10 mouse cellular contexts compared by ENCODE assay signal in the genomic region with DNA sequence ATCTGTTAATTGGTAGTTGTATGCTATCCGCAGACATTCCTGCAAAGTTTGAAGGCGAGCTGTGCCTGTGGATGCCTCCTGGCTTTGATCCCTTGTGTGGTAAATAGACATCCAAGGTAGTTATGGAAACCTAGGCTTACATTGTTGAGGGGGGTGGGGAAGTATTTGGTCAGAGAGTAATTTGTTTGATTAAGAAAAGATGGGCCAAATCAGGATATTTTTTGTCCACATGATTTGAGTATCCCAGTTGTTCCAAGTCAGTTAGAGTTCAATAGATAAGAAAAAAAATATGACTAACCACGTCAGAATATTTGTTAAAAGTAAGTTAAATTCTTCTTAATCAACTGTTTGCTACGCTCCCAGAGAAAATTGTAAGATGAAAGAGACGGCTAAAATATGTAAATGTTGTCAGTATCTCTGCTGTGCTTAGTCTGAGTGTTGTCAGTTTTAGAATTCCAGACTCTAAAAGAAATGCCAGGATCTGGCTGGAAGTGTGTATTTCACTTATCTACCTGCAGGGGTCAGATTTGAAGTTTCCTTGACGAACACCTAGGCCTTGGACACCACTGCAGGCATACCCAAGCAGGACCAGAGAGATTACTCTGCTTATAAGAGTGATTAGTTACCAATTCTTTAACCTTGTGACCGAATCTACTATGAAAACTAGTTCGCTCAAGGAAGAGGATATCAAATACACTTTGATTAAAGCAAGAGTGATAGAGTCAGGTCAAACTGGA.
DNase-seq lines count a peak whose midpoint lies in the region; ATAC-seq and TF ChIP-seq lines count a peak whose summit lies in the region.
"Had no signal": no experiment of that assay in that cellular context is flagged by ENCODE, and none has a peak within 500 bp of the region (broad histone marks: within the 10 kb centered on the region; RNA-seq: fewer than 3 reads in every experiment).

No protein-coding gene starts in this region.

- WGBS in limb, embryonic 14.5 days = 54% methylated on average over 8 of the region's 8 CpGs
- 60% methylated on average over 8 of the region's 8 CpGs for WGBS in limb, embryonic 10.5 days
- WGBS in midbrain, postnatal 0 days = 33% methylated on average over 8 of the region's 8 CpGs

- H3K9ac ChIP-seq in limb, embryonic 14.5 days (ENCODE audit: low read depth, low read length, severe bottlenecking) = no peak overlapping the region
- no peak overlapping the region for H3K9ac ChIP-seq in midbrain, postnatal 0 days (replicated peaks; ENCODE audit: low read length, poor library complexity, severe bottlenecking)

- no peak for TF ChIP-seq POLR2A in limb, embryonic 14.5 days (IDR thresholded peaks at IDR 0.05; ENCODE audit: borderline replicate concordance, extremely low read depth, insufficient read depth, insufficient read length)

- H3K4me2 ChIP-seq in limb, embryonic 14.5 days (replicated peaks; ENCODE audit: low read depth, low read length, severe bottlenecking) = no peak overlapping the region
- no peak overlapping the region for H3K4me2 ChIP-seq in midbrain, postnatal 0 days (ENCODE audit: low read depth, low read length, poor library complexity, severe bottlenecking)

- DNase-seq in embryo, embryonic 10 days (ENCODE audit: low spot score) = peak; percentile 37
- DNase-seq in embryo, embryonic 9.5 days (ENCODE audit: extremely low spot score) = no peak
- DNase-seq in limb, embryonic 14.5 days (ENCODE audit: low spot score) = peak; percentile 20
- DNase-seq in limb, embryonic 10.5 days (ENCODE audit: low spot score) = no peak
- peak; percentile 43 for DNase-seq in R1 (ENCODE audit: low read depth, low spot score)
- DNase-seq in midbrain, postnatal 0 days (ENCODE audit: low spot score) = peak; percentile 38
- no peak for DNase-seq in gastrocnemius, adult 8-10 months (ENCODE audit: low spot score in 2 of 2)
- no peak for DNase-seq in frontal cortex, postnatal 36 days (ENCODE audit: low spot score in 2 of 2)
- DNase-seq: heart, postnatal 36 days had no signal

- no peaks in the 10 kb centered on the region for H3K36me3 ChIP-seq in limb, embryonic 14.5 days (ENCODE audit: control insufficient read depth, insufficient read depth, low read length)
- H3K36me3 ChIP-seq in limb, embryonic 10.5 days = no peaks in the 10 kb centered on the region
- H3K36me3 ChIP-seq in midbrain, postnatal 0 days (ENCODE audit: insufficient read depth, low read length) = no peaks in the 10 kb centered on the region
- H3K36me3 ChIP-seq: G1E had no signal

- TF ChIP-seq CTCF in midbrain, postnatal 0 days (IDR thresholded peaks at IDR 0.05) = peak; percentile 60

- H3K27me3 ChIP-seq in limb, embryonic 14.5 days (ENCODE audit: control insufficient read depth, insufficient read depth, low read length) = no peaks in the 10 kb centered on the region; the same call in 1 of the 2 replicates
- H3K27me3 ChIP-seq in limb, embryonic 10.5 days (ENCODE audit: low read depth, poor library complexity, severe bottlenecking) = peaks cover 70% of the 10 kb centered on the region
- no peaks in the 10 kb centered on the region for H3K27me3 ChIP-seq in midbrain, postnatal 0 days (ENCODE audit: insufficient read depth, low read length)

- H3K4me3 ChIP-seq in limb, embryonic 14.5 days (replicated peaks; ENCODE audit: low read length) = no peak overlapping the region
- H3K4me3 ChIP-seq in limb, embryonic 10.5 days = no peak overlapping the region
- H3K4me3 ChIP-seq in midbrain, postnatal 0 days (ENCODE audit: low read depth, low read length) = no peak overlapping the region

- no peaks in the 10 kb centered on the region for H3K9me3 ChIP-seq in limb, embryonic 14.5 days (ENCODE audit: control insufficient read depth, low read length)
- H3K9me3 ChIP-seq in limb, embryonic 10.5 days (replicated peaks) = no peaks in the 10 kb centered on the region
- no peaks in the 10 kb centered on the region for H3K9me3 ChIP-seq in midbrain, postnatal 0 days (ENCODE audit: low read length)
- H3K9me3 ChIP-seq: G1E had no signal

- no peak for ATAC-seq in limb, embryonic 14.5 days (ENCODE audit: low FRiP score, low read depth)
- no peak for ATAC-seq in midbrain, postnatal 0 days (ENCODE audit: low FRiP score)

- H3K4me1 ChIP-seq in limb, embryonic 14.5 days (ENCODE audit: control insufficient read depth, insufficient read depth, low read length) = 0 out of 2 replicates have a peak, but pooled peaks cover 3% of the 10 kb centered on the region
- peaks cover 9% of the 10 kb centered on the region; the same call in 1 of the 2 replicates for H3K4me1 ChIP-seq in limb, embryonic 10.5 days
- no peaks in the 10 kb centered on the region for H3K4me1 ChIP-seq in midbrain, postnatal 0 days (ENCODE audit: insufficient read depth, low read length)

- no peak overlapping the region for H3K27ac ChIP-seq in limb, embryonic 14.5 days (replicated peaks; ENCODE audit: low read depth, low read length)
- no peak overlapping the region for H3K27ac ChIP-seq in limb, embryonic 10.5 days
- no peak overlapping the region for H3K27ac ChIP-seq in midbrain, postnatal 0 days (ENCODE audit: low read depth, low read length)

Comparison
In these comparisons a context has a peak if more than half of its experiments do, and no peak if none do; other contexts are left out.
1. DNase-seq: peak in embryo, embryonic 10 days (single experiment), limb, embryonic 14.5 days (single experiment), R1 (single experiment) and midbrain, postnatal 0 days (single experiment); none in embryo, embryonic 9.5 days (single experiment), limb, embryonic 10.5 days (single experiment), gastrocnemius, adult 8-10 months (0 of 2) and frontal cortex, postnatal 36 days (0 of 2).